Mouse (Mus musculus): ENCODE data around the gene Ppp2r3d. TPM values are rescaled to one million over a fixed set of nuclear protein-coding genes. Genes with fewer than 3 reads are reported as not detected.
A peak's percentile ranks its signal among the peaks of the same experiment; 100 is the strongest.

Gene Ppp2r3d
- polyA plus RNA-seq, 2 experiments = 119 to 301 TPM

GRCm38 (mm10) chr9:124423552-124424291, 53.0 kb downstream of the Ppp2r3d start:
- H3K36me3 ChIP-seq (ENCODE audit: control insufficient read depth, insufficient read depth, low read length) = no peaks in the 10 kb centered on the region
- H3K9me3 ChIP-seq (ENCODE audit: control insufficient read depth, low read length) = no peaks in the 10 kb centered on the region
- no peaks in the 10 kb centered on the region for H3K27me3 ChIP-seq (ENCODE audit: control insufficient read depth, insufficient read depth, low read length)
- WGBS = under 1% methylated on average over 69 of the region's 74 CpGs
- no peaks in the 10 kb centered on the region for H3K4me1 ChIP-seq (ENCODE audit: control insufficient read depth, insufficient read depth, low read length)
- peak overlapping the region; percentile 69 for H3K4me2 ChIP-seq (replicated peaks; ENCODE audit: low read depth, low read length, severe bottlenecking)
- peak overlapping the region; percentile 97 for H3K27ac ChIP-seq (replicated peaks; ENCODE audit: low read depth, low read length)
- no peak for TF ChIP-seq POLR2A (IDR thresholded peaks at IDR 0.05; ENCODE audit: borderline replicate concordance, extremely low read depth, insufficient read depth, insufficient read length)
- peak overlapping the region; percentile 70 for H3K9ac ChIP-seq (ENCODE audit: low read depth, low read length, severe bottlenecking)
- peak; percentile 99 for DNase-seq (ENCODE audit: low spot score)
- ATAC-seq (ENCODE audit: low FRiP score, low read depth) = peak; percentile 69
- peak overlapping the region; percentile 62 for H3K4me3 ChIP-seq (replicated peaks; ENCODE audit: low read length)

- peak overlapping the region; percentile 62 for H3K4me3 ChIP-seq (replicated peaks; ENCODE audit: low read length)
- peak overlapping the region; percentile 70 for H3K9ac ChIP-seq (ENCODE audit: low read depth, low read length, severe bottlenecking)
- H3K9me3 ChIP-seq (ENCODE audit: control insufficient read depth, low read length) = no peaks in the 10 kb centered on the region
- H3K27me3 ChIP-seq (ENCODE audit: control insufficient read depth, insufficient read depth, low read length) = no peaks in the 10 kb centered on the region
- peak overlapping the region; percentile 69 for H3K4me2 ChIP-seq (replicated peaks; ENCODE audit: low read depth, low read length, severe bottlenecking)
- peak overlapping the region; percentile 97 for H3K27ac ChIP-seq (replicated peaks; ENCODE audit: low read depth, low read length)
- ATAC-seq (ENCODE audit: low FRiP score, low read depth) (peak; percentile 47), DNase-seq (ENCODE audit: low spot score) (peak; percentile 97)
- H3K36me3 ChIP-seq (ENCODE audit: control insufficient read depth, insufficient read depth, low read length) = no peaks in the 10 kb centered on the region
- 0 out of 2 replicates have a peak, but pooled peaks have one; percentile 50 for TF ChIP-seq POLR2A (IDR thresholded peaks at IDR 0.05; ENCODE audit: borderline replicate concordance, extremely low read depth, insufficient read depth, insufficient read length)
- WGBS = under 1% methylated on average over 57 of the region's 59 CpGs
- no peaks in the 10 kb centered on the region for H3K4me1 ChIP-seq (ENCODE audit: control insufficient read depth, insufficient read depth, low read length)
These were observed 53.7 kb downstream of the Ppp2r3d start for GRCm38 (mm10) chr9:124422900-124423551.

DNA sequence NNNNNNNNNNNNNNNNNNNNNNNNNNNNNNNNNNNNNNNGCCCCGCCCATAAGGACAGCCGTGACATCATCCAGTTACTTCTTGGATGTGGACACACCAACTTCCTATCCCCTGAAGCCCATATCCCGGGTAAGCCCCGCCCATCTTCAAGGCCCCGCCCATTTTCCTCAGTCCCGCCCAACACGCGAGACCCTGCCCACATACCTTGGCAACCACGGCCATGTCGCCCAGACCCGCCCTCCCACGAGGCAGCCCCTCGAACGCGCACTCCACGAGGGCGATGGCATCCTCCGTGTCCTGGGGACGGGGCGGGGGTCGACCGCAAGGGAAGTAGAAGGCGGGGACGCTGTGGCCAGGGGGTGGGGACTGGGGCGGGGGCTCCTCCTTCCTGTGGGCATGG, 54.3 kb downstream of the Ppp2r3d start:
- 0 out of 2 replicates have a peak overlapping the region, but pooled peaks have one; percentile 28 for H3K9ac ChIP-seq (ENCODE audit: low read depth, low read length, severe bottlenecking)
- H3K4me1 ChIP-seq (ENCODE audit: control insufficient read depth, insufficient read depth, low read length) = no peaks in the 10 kb centered on the region
- peak overlapping the region; percentile 97 for H3K27ac ChIP-seq (replicated peaks; ENCODE audit: low read depth, low read length)
- DNase-seq (ENCODE audit: low spot score) = no peak
- ATAC-seq (ENCODE audit: low FRiP score, low read depth) = no peak
- 3% methylated on average over 22 of the region's 25 CpGs for WGBS
- no peaks in the 10 kb centered on the region for H3K27me3 ChIP-seq (ENCODE audit: control insufficient read depth, insufficient read depth, low read length)
- H3K4me3 ChIP-seq (replicated peaks; ENCODE audit: low read length) = peak overlapping the region; percentile 62
- H3K9me3 ChIP-seq (ENCODE audit: control insufficient read depth, low read length) = no peaks in the 10 kb centered on the region
- H3K4me2 ChIP-seq (replicated peaks; ENCODE audit: low read depth, low read length, severe bottlenecking) = peak overlapping the region; percentile 69
- no peaks in the 10 kb centered on the region for H3K36me3 ChIP-seq (ENCODE audit: control insufficient read depth, insufficient read depth, low read length)
- TF ChIP-seq POLR2A (IDR thresholded peaks at IDR 0.05; ENCODE audit: borderline replicate concordance, extremely low read depth, insufficient read depth, insufficient read length) = no peak

- TF ChIP-seq POLR2A (IDR thresholded peaks at IDR 0.05; ENCODE audit: borderline replicate concordance, extremely low read depth, insufficient read depth, insufficient read length) = no peak
- H3K36me3 ChIP-seq (ENCODE audit: control insufficient read depth, insufficient read depth, low read length) = no peaks in the 10 kb centered on the region
- H3K27me3 ChIP-seq (ENCODE audit: control insufficient read depth, insufficient read depth, low read length) = no peaks in the 10 kb centered on the region
- no peak overlapping the region for H3K27ac ChIP-seq (replicated peaks; ENCODE audit: low read depth, low read length)
- ATAC-seq (ENCODE audit: low FRiP score, low read depth) (no peak), DNase-seq (ENCODE audit: low spot score) (no peak)
- no peak overlapping the region for H3K9ac ChIP-seq (ENCODE audit: low read depth, low read length, severe bottlenecking)
- no peaks in the 10 kb centered on the region for H3K9me3 ChIP-seq (ENCODE audit: control insufficient read depth, low read length)
- no peaks in the 10 kb centered on the region for H3K4me1 ChIP-seq (ENCODE audit: control insufficient read depth, insufficient read depth, low read length)
- H3K4me3 ChIP-seq (replicated peaks; ENCODE audit: low read length) = no peak overlapping the region
- H3K4me2 ChIP-seq (replicated peaks; ENCODE audit: low read depth, low read length, severe bottlenecking) = no peak overlapping the region
These were observed 63.8 kb downstream of the Ppp2r3d start for GRCm38 (mm10) chr9:124412921-124413320.

DNA sequence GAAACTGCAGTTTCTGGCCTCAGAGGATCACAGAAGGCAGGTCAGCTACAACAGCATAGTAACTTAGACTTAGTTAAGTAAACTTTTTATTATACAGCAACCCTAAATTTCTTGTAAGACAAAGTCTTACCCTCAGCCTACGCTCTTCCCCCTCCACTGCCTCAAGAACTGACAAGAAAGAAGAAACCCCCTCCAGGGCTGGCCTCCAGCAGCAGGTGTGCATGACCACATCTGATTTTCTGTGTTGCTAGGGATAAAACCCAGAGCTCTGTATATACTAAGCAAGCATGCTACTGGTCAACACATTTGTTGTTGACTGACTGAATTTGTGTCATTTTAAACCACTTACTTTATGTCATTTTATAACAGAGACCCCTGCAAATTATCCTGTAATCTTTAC, 65.1 kb downstream of the Ppp2r3d start:
- ATAC-seq (ENCODE audit: low FRiP score, low read depth) (no peak), DNase-seq (ENCODE audit: low spot score) (no peak)
- H3K4me3 ChIP-seq (replicated peaks; ENCODE audit: low read length) = no peak overlapping the region
- no peaks in the 10 kb centered on the region for H3K4me1 ChIP-seq (ENCODE audit: control insufficient read depth, insufficient read depth, low read length)
- WGBS = 14% methylated on average over 1 of the region's 1 CpGs
- H3K9me3 ChIP-seq (ENCODE audit: control insufficient read depth, low read length) = no peaks in the 10 kb centered on the region
- no peaks in the 10 kb centered on the region for H3K27me3 ChIP-seq (ENCODE audit: control insufficient read depth, insufficient read depth, low read length)
- H3K27ac ChIP-seq (replicated peaks; ENCODE audit: low read depth, low read length) = no peak overlapping the region
- H3K36me3 ChIP-seq (ENCODE audit: control insufficient read depth, insufficient read depth, low read length) = no peaks in the 10 kb centered on the region
- no peak overlapping the region for H3K4me2 ChIP-seq (replicated peaks; ENCODE audit: low read depth, low read length, severe bottlenecking)
- H3K9ac ChIP-seq (ENCODE audit: low read depth, low read length, severe bottlenecking) = no peak overlapping the region
- no peak for TF ChIP-seq POLR2A (IDR thresholded peaks at IDR 0.05; ENCODE audit: borderline replicate concordance, extremely low read depth, insufficient read depth, insufficient read length)
